Mouse (Mus musculus): ENCODE results near the gene Etaa1. TPM values are rescaled to one million over a fixed set of nuclear protein-coding genes. Genes with fewer than 3 reads are reported as not detected.

Etaa1 gene
- 7.4 and 9.9 TPM in 2 replicates for polyA plus RNA-seq (2011; ENCODE audit: insufficient read length, low read depth, missing spikeins)

GRCm38 (mm10) chr11:17953231-17954134 lies at the start of gene Etaa1:
Gene Etaa1 (minus strand): TSS chr11:17953875.
- H3K4me3 ChIP-seq (ENCODE audit: insufficient read depth, low read length): peak within 1 kb of the TSS; percentile 54

GRCm38 (mm10) chr11:17994151-17994550 lies 40.5 kb upstream of the Etaa1 start:
- Histone ChIP-seq H3K4me3 (ENCODE audit: insufficient read depth, low read length) (no peak overlapping the region), H3K4me1 (ENCODE audit: control insufficient read depth, insufficient read depth, low read length) (no peaks in the 10 kb centered on the region), H3K27ac (ENCODE audit: insufficient read depth, low read length) (no peak overlapping the region)
- TF ChIP-seq POLR2A (IDR thresholded peaks at IDR 0.05; ENCODE audit: low read depth, low read length) (no peak), CTCF (IDR thresholded peaks at IDR 0.05; ENCODE audit: borderline replicate concordance, insufficient read depth, low read length) (no peak)

More at GRCm38 (mm10) chr11:17953231-17954134, at the start of gene Etaa1:
- Histone ChIP-seq H3K4me1 (ENCODE audit: control insufficient read depth, insufficient read depth, low read length) (no peaks in the 10 kb centered on the region), H3K27ac (ENCODE audit: insufficient read depth, low read length) (peak within 1 kb of the TSS; percentile 8)
- no peak for TF ChIP-seq CTCF (IDR thresholded peaks at IDR 0.05; ENCODE audit: borderline replicate concordance, insufficient read depth, low read length)
- peak; percentile 85 for TF ChIP-seq POLR2A (IDR thresholded peaks at IDR 0.05; ENCODE audit: low read depth, low read length)

- no peak overlapping the region for H3K4me3 ChIP-seq (ENCODE audit: insufficient read depth, low read length)
- TF ChIP-seq CTCF (IDR thresholded peaks at IDR 0.05; ENCODE audit: borderline replicate concordance, insufficient read depth, low read length): no peak
- TF ChIP-seq POLR2A (IDR thresholded peaks at IDR 0.05; ENCODE audit: low read depth, low read length): no peak
- H3K27ac ChIP-seq (ENCODE audit: insufficient read depth, low read length): no peak overlapping the region
- H3K4me1 ChIP-seq (ENCODE audit: control insufficient read depth, insufficient read depth, low read length): no peaks in the 10 kb centered on the region
Measured at GRCm38 (mm10) chr11:17992311-17992710, 38.6 kb upstream of the Etaa1 start.

GRCm38 (mm10) chr11:17983331-17983730 lies 29.7 kb upstream of the Etaa1 start:
- Histone ChIP-seq H3K4me3 (ENCODE audit: insufficient read depth, low read length) (no peak overlapping the region), H3K4me1 (ENCODE audit: control insufficient read depth, insufficient read depth, low read length) (no peaks in the 10 kb centered on the region), H3K27ac (ENCODE audit: insufficient read depth, low read length) (no peak overlapping the region)
- TF ChIP-seq POLR2A (IDR thresholded peaks at IDR 0.05; ENCODE audit: low read depth, low read length) (no peak), CTCF (IDR thresholded peaks at IDR 0.05; ENCODE audit: borderline replicate concordance, insufficient read depth, low read length) (no peak)

- TF ChIP-seq POLR2A (IDR thresholded peaks at IDR 0.05; ENCODE audit: low read depth, low read length) (no peak), CTCF (IDR thresholded peaks at IDR 0.05; ENCODE audit: borderline replicate concordance, insufficient read depth, low read length) (no peak)
- H3K4me3 ChIP-seq (ENCODE audit: insufficient read depth, low read length): no peak overlapping the region
- no peaks in the 10 kb centered on the region for H3K4me1 ChIP-seq (ENCODE audit: control insufficient read depth, insufficient read depth, low read length)
Measured at GRCm38 (mm10) chr11:17981246-17981645, 27.6 kb upstream of the Etaa1 start.

GRCm38 (mm10) chr11:17975581-17975980 lies 21.9 kb upstream of the Etaa1 start:
- Histone ChIP-seq H3K4me3 (ENCODE audit: insufficient read depth, low read length) (no peak overlapping the region), H3K4me1 (ENCODE audit: control insufficient read depth, insufficient read depth, low read length) (no peaks in the 10 kb centered on the region), H3K27ac (ENCODE audit: insufficient read depth, low read length) (no peak overlapping the region)
- TF ChIP-seq POLR2A (IDR thresholded peaks at IDR 0.05; ENCODE audit: low read depth, low read length): no peak
- TF ChIP-seq CTCF (IDR thresholded peaks at IDR 0.05; ENCODE audit: borderline replicate concordance, insufficient read depth, low read length): no peak

More at GRCm38 (mm10) chr11:17981246-17981645, 27.6 kb upstream of the Etaa1 start:
- H3K27ac ChIP-seq (ENCODE audit: insufficient read depth, low read length): no peak overlapping the region

- TF ChIP-seq POLR2A (IDR thresholded peaks at IDR 0.05; ENCODE audit: low read depth, low read length) (no peak), CTCF (IDR thresholded peaks at IDR 0.05; ENCODE audit: borderline replicate concordance, insufficient read depth, low read length) (no peak)
- peak overlapping the region; percentile 8; the same call in 1 of the 2 replicates for H3K27ac ChIP-seq (ENCODE audit: insufficient read depth, low read length)
Measured at GRCm38 (mm10) chr11:17952791-17953190, 884 bp downstream of the Etaa1 start.

GRCm38 (mm10) chr11:17951336-17951735 lies 2.3 kb downstream of the Etaa1 start:
- Histone ChIP-seq H3K27ac (ENCODE audit: insufficient read depth, low read length) (no peak overlapping the region), H3K4me1 (ENCODE audit: control insufficient read depth, insufficient read depth, low read length) (no peaks in the 10 kb centered on the region), H3K4me3 (ENCODE audit: insufficient read depth, low read length) (no peak overlapping the region)
- no peak for TF ChIP-seq CTCF (IDR thresholded peaks at IDR 0.05; ENCODE audit: borderline replicate concordance, insufficient read depth, low read length)
- TF ChIP-seq POLR2A (IDR thresholded peaks at IDR 0.05; ENCODE audit: low read depth, low read length): no peak

More at GRCm38 (mm10) chr11:17952791-17953190, 884 bp downstream of the Etaa1 start:
- Histone ChIP-seq H3K4me3 (ENCODE audit: insufficient read depth, low read length) (peak overlapping the region; percentile 54), H3K4me1 (ENCODE audit: control insufficient read depth, insufficient read depth, low read length) (no peaks in the 10 kb centered on the region)

- Histone ChIP-seq H3K4me3 (ENCODE audit: insufficient read depth, low read length) (no peak overlapping the region), H3K27ac (ENCODE audit: insufficient read depth, low read length) (no peak overlapping the region), H3K4me1 (ENCODE audit: control insufficient read depth, insufficient read depth, low read length) (no peaks in the 10 kb centered on the region)
- no peak for TF ChIP-seq POLR2A (IDR thresholded peaks at IDR 0.05; ENCODE audit: low read depth, low read length)
- no peak for TF ChIP-seq CTCF (IDR thresholded peaks at IDR 0.05; ENCODE audit: borderline replicate concordance, insufficient read depth, low read length)
Measured at GRCm38 (mm10) chr11:17939168-17939567, 14.5 kb downstream of the Etaa1 start.

- no peak overlapping the region for H3K4me3 ChIP-seq (ENCODE audit: insufficient read depth, low read length)
- no peak for TF ChIP-seq POLR2A (IDR thresholded peaks at IDR 0.05; ENCODE audit: low read depth, low read length)
- no peak for TF ChIP-seq CTCF (IDR thresholded peaks at IDR 0.05; ENCODE audit: borderline replicate concordance, insufficient read depth, low read length)
- no peaks in the 10 kb centered on the region for H3K4me1 ChIP-seq (ENCODE audit: control insufficient read depth, insufficient read depth, low read length)
- no peak overlapping the region for H3K27ac ChIP-seq (ENCODE audit: insufficient read depth, low read length)
Measured at GRCm38 (mm10) chr11:17937931-17938330, 15.7 kb downstream of the Etaa1 start.
